In the genomic region with DNA sequence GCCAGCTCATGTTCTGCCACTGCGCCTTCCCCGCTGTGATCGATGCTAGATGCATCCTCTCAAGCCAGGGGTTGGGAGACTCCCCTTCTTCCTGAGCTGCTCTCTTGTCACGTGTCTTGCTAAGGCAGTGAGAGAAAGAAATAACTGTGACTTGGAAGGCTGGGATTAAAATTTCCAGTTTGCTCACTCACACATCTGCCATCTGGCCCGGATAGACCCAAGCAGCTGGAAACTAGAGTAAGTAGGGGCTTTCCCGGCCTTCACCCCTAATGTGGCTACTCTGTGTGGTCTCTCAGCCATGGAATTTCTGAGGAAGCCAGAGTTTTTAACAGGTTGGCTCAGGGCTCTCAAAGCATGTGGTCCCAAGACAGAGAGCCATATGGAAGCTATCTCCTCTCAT, we compare ENCODE assay signal across 17 mouse cellular contexts.
"Had no signal": no experiment of that assay in that cellular context is flagged by ENCODE, and none has a peak within 500 bp of the region (broad histone marks: within the 10 kb centered on the region; RNA-seq: fewer than 3 reads in every experiment).

No protein-coding gene starts in this region.

- H3K27ac ChIP-seq: layer of hippocampus, adult 2 months; limb, embryonic 13.5 days; liver, embryonic 15.5 days; macrophage; midbrain, embryonic 15.5 days; neural tube, embryonic 13.5 days had no signal

- H3K36me3 ChIP-seq: limb, embryonic 13.5 days; liver, embryonic 15.5 days; midbrain, embryonic 15.5 days; neural tube, embryonic 13.5 days had no signal

- H3K9me3 ChIP-seq: limb, embryonic 13.5 days; liver, embryonic 15.5 days; midbrain, embryonic 15.5 days; neural tube, embryonic 13.5 days had no signal

- H3K27me3 ChIP-seq: liver, embryonic 15.5 days; midbrain, embryonic 15.5 days; neural tube, embryonic 13.5 days had no signal

- H3K4me1 ChIP-seq: liver, embryonic 15.5 days; megakaryocyte, embryonic 14.5 days; midbrain, embryonic 15.5 days; neural tube, embryonic 13.5 days had no signal

- DNase-seq: kidney, postnatal 10 days; kidney, postnatal 4 days; lung, embryonic 14.5 days; retina, postnatal 1 day; right cerebral cortex, postnatal 4 days; spleen, adult 18-20 months; thymus, adult 18-20 months; thymus, postnatal 14 days had no signal

- ATAC-seq: midbrain, embryonic 15.5 days had no signal

- H3K9ac ChIP-seq: limb, embryonic 13.5 days; liver, embryonic 15.5 days; lung, embryonic 14.5 days; midbrain, embryonic 15.5 days; neural tube, embryonic 13.5 days had no signal

- H3K4me3 ChIP-seq: layer of hippocampus, adult 2 months; limb, embryonic 13.5 days; liver, embryonic 15.5 days; megakaryocyte, embryonic 14.5 days; midbrain, embryonic 15.5 days; neural tube, embryonic 13.5 days had no signal

- H3K4me2 ChIP-seq: limb, embryonic 13.5 days; liver, embryonic 11.5 days; liver, embryonic 15.5 days; lung, embryonic 14.5 days; midbrain, embryonic 11.5 days; midbrain, embryonic 15.5 days; neural tube, embryonic 13.5 days had no signal
